Mouse (Mus musculus): ENCODE data around the gene Sec24c. TPM values are rescaled to one million over a fixed set of nuclear protein-coding genes. Genes with fewer than 3 reads are reported as not detected.
A peak's percentile ranks its signal among the peaks of the same experiment; 100 is the strongest.
"Not testable (repeated sequence)": the region's sequence is repeated elsewhere in the genome, so short reads cannot be mapped to it uniquely, and the experiment has no call there.

The Sec24c gene
- 85.1 and 91.8 TPM in 2 replicates for polyA plus RNA-seq (2011; ENCODE audit: insufficient read length, low read depth, missing spikeins)

GRCm38 (mm10) chr14:20674064-20674833, at the start of gene Sec24c:
TSS of gene Sec24c (plus strand) at chr14:20674308.
- TF ChIP-seq CTCF (IDR thresholded peaks at IDR 0.05; ENCODE audit: borderline replicate concordance, insufficient read depth, low read length) (no peak), POLR2A (IDR thresholded peaks at IDR 0.05; ENCODE audit: low read depth, low read length) (peak; percentile 83)
- H3K4me1 ChIP-seq (ENCODE audit: control insufficient read depth, insufficient read depth, low read length), result peaks cover 4% of the 10 kb centered on the region; the same call in 1 of the 2 replicates
- H3K27ac ChIP-seq (ENCODE audit: insufficient read depth, low read length), result peak within 1 kb of the TSS; percentile 96
- peak within 1 kb of the TSS; percentile 98 for H3K4me3 ChIP-seq (ENCODE audit: insufficient read depth, low read length)

- TF ChIP-seq CTCF (IDR thresholded peaks at IDR 0.05; ENCODE audit: borderline replicate concordance, insufficient read depth, low read length) (no peak), POLR2A (IDR thresholded peaks at IDR 0.05; ENCODE audit: low read depth, low read length) (no peak)
- Histone ChIP-seq H3K27ac (ENCODE audit: insufficient read depth, low read length) (no peak overlapping the region), H3K4me1 (ENCODE audit: control insufficient read depth, insufficient read depth, low read length) (peaks cover 4% of the 10 kb centered on the region)
These were observed 47.7 kb upstream of the Sec24c start for GRCm38 (mm10) chr14:20626447-20626846.

GRCm38 (mm10) chr14:20626971-20627370, 47.1 kb upstream of the Sec24c start:
- no peak for TF ChIP-seq CTCF (IDR thresholded peaks at IDR 0.05; ENCODE audit: borderline replicate concordance, insufficient read depth, low read length)
- TF ChIP-seq POLR2A (IDR thresholded peaks at IDR 0.05; ENCODE audit: low read depth, low read length), result no peak
- no peak overlapping the region for H3K4me3 ChIP-seq (ENCODE audit: insufficient read depth, low read length)
- H3K27ac ChIP-seq (ENCODE audit: insufficient read depth, low read length), result no peak overlapping the region
- peaks cover 4% of the 10 kb centered on the region for H3K4me1 ChIP-seq (ENCODE audit: control insufficient read depth, insufficient read depth, low read length)

More at GRCm38 (mm10) chr14:20626447-20626846, 47.7 kb upstream of the Sec24c start:
- no peak overlapping the region for H3K4me3 ChIP-seq (ENCODE audit: insufficient read depth, low read length)

GRCm38 (mm10) chr14:20631253-20631652, 42.9 kb upstream of the Sec24c start:
- H3K4me1 ChIP-seq (ENCODE audit: control insufficient read depth, insufficient read depth, low read length), result peaks cover 4% of the 10 kb centered on the region
- H3K27ac ChIP-seq (ENCODE audit: insufficient read depth, low read length), result no peak overlapping the region
- TF ChIP-seq CTCF (IDR thresholded peaks at IDR 0.05; ENCODE audit: borderline replicate concordance, insufficient read depth, low read length) (no peak), POLR2A (IDR thresholded peaks at IDR 0.05; ENCODE audit: low read depth, low read length) (no peak)
- no peak overlapping the region for H3K4me3 ChIP-seq (ENCODE audit: insufficient read depth, low read length)

- Histone ChIP-seq H3K4me3 (ENCODE audit: insufficient read depth, low read length) (no peak overlapping the region), H3K27ac (ENCODE audit: insufficient read depth, low read length) (no peak overlapping the region), H3K4me1 (ENCODE audit: control insufficient read depth, insufficient read depth, low read length) (peaks cover 4% of the 10 kb centered on the region)
- TF ChIP-seq CTCF (IDR thresholded peaks at IDR 0.05; ENCODE audit: borderline replicate concordance, insufficient read depth, low read length), result no peak
- TF ChIP-seq POLR2A (IDR thresholded peaks at IDR 0.05; ENCODE audit: low read depth, low read length), result no peak
These were observed 38.6 kb upstream of the Sec24c start for GRCm38 (mm10) chr14:20635546-20635945.

- H3K27ac ChIP-seq (ENCODE audit: insufficient read depth, low read length); H3K4me1 ChIP-seq (ENCODE audit: control insufficient read depth, insufficient read depth, low read length); H3K4me3 ChIP-seq (ENCODE audit: insufficient read depth, low read length): not testable (repeated sequence)
These were observed 37.1 kb upstream of the Sec24c start for GRCm38 (mm10) chr14:20636968-20637367.

- TF ChIP-seq POLR2A (IDR thresholded peaks at IDR 0.05; ENCODE audit: low read depth, low read length), result no peak
- no peak for TF ChIP-seq CTCF (IDR thresholded peaks at IDR 0.05; ENCODE audit: borderline replicate concordance, insufficient read depth, low read length)
- no peak overlapping the region for H3K27ac ChIP-seq (ENCODE audit: insufficient read depth, low read length)
These were observed 36.1 kb upstream of the Sec24c start for GRCm38 (mm10) chr14:20637818-20638574.

GRCm38 (mm10) chr14:20638702-20639101, 35.4 kb upstream of the Sec24c start:
- no peak overlapping the region for H3K27ac ChIP-seq (ENCODE audit: insufficient read depth, low read length)
- H3K4me1 ChIP-seq (ENCODE audit: control insufficient read depth, insufficient read depth, low read length), result no peaks in the 10 kb centered on the region
- H3K4me3 ChIP-seq (ENCODE audit: insufficient read depth, low read length), result no peak overlapping the region
- TF ChIP-seq CTCF (IDR thresholded peaks at IDR 0.05; ENCODE audit: borderline replicate concordance, insufficient read depth, low read length), result no peak

More at GRCm38 (mm10) chr14:20637818-20638574, 36.1 kb upstream of the Sec24c start:
- Histone ChIP-seq H3K4me1 (ENCODE audit: control insufficient read depth, insufficient read depth, low read length) (no peaks in the 10 kb centered on the region), H3K4me3 (ENCODE audit: insufficient read depth, low read length) (no peak overlapping the region)

GRCm38 (mm10) chr14:20639918-20640619, 34.0 kb upstream of the Sec24c start:
- H3K4me3 ChIP-seq (ENCODE audit: insufficient read depth, low read length), result peak overlapping the region; percentile 83
- no peak overlapping the region for H3K27ac ChIP-seq (ENCODE audit: insufficient read depth, low read length)
- no peak for TF ChIP-seq CTCF (IDR thresholded peaks at IDR 0.05; ENCODE audit: borderline replicate concordance, insufficient read depth, low read length)
- no peak for TF ChIP-seq POLR2A (IDR thresholded peaks at IDR 0.05; ENCODE audit: low read depth, low read length)
- H3K4me1 ChIP-seq (ENCODE audit: control insufficient read depth, insufficient read depth, low read length), result no peaks in the 10 kb centered on the region
